Mouse (Mus musculus) liver, postnatal 0 days (tissue): ENCODE data around the gene Sdk1. TPM values are rescaled to one million over a fixed set of nuclear protein-coding genes. Genes with fewer than 3 reads are reported as not detected.

ENCODE experiments used
- ATAC-seq: fragments of 200-750 bp; cut with Nextera tagmentation; 2 replicates; pipeline ENCODE4 v1.8.0; 2017; ENCODE audit warnings: mild to moderate bottlenecking, moderate library complexity
- DNase-seq: peaks from one replicate; pipeline ENCODE4 v3.0.0-alpha.2; 2016
- H3K27ac ChIP-seq: fragments of 300-500 bp; sonication (generic); 2 replicates; pipeline ENCODE4 v1.5.1; 2014; ENCODE audit warnings: antibody characterized with exemption, moderate library complexity, mild to moderate bottlenecking, low read depth
- H3K27me3 ChIP-seq: fragments of 300-500 bp; sonication (generic); 2 replicates; pipeline ENCODE4 v1.6.1; 2014; ENCODE audit warnings: low read length, control low read depth, mixed read lengths; ENCODE audit not compliant: insufficient read depth
- H3K36me3 ChIP-seq: fragments of 300-500 bp; sonication (generic); replicated peaks from 2 replicates; pipeline ENCODE4 v1.6.1; 2014; ENCODE audit warnings: mild to moderate bottlenecking, control low read depth, low read length, moderate library complexity, mixed read lengths; ENCODE audit not compliant: insufficient read depth
- H3K4me1 ChIP-seq: fragments of 300-500 bp; sonication (generic); 2 replicates; pipeline ENCODE4 v1.6.1; 2014; ENCODE audit warnings: antibody characterized with exemption, mild to moderate bottlenecking, control low read depth; ENCODE audit not compliant: insufficient read depth
- H3K4me2 ChIP-seq: fragments of 300-500 bp; sonication (generic); 2 replicates; pipeline ENCODE4 v1.6.1; 2014; ENCODE audit warnings: low read depth, mild to moderate bottlenecking, low read length, moderate library complexity, mixed read lengths
- H3K4me3 ChIP-seq: fragments of 300-500 bp; sonication (generic); 2 replicates; pipeline ENCODE4 v1.5.1; 2014; ENCODE audit warnings: low read depth, low read length
- H3K9ac ChIP-seq: fragments of 300-500 bp; sonication (generic); replicated peaks from 2 replicates; pipeline ENCODE4 v1.6.1; 2014; ENCODE audit warnings: mild to moderate bottlenecking, moderate library complexity
- H3K9me3 ChIP-seq: fragments of 300-500 bp; sonication (generic); 2 replicates; pipeline ENCODE4 v1.6.1; 2016; ENCODE audit warnings: mild to moderate bottlenecking, control low read depth, low read length, mixed read lengths
- CTCF ChIP-seq: sonication (generic); IDR thresholded peaks from 2 replicates; pipeline ENCODE4 v1.5.1; 2016; ENCODE audit warnings: antibody characterized with exemption, low read depth
- EP300 ChIP-seq: IDR thresholded peaks from 2 replicates; pipeline ENCODE4 v1.6.1; 2016; ENCODE audit warnings: antibody characterized with exemption, low read depth, mild to moderate bottlenecking
- WGBS: fragments of 180-500 bp; shearing (Covaris S2); extraction: QIAGEN DNeasy Blood & Tissue Kit; methylation state at CpG from one replicate; pipeline ENCODE4 v1.1.7; 2014; ENCODE audit not compliant: insufficient replicate concordance; 5-methylcytosine and 5-hydroxymethylcytosine counted together
- polyA plus RNA-seq: library from polyadenylated mRNA; unstranded; fragments of >200 nt; fragmentation: Nextera tagmentation; extraction: Ambion mirVana; gene quantifications from 2 replicates; pipeline ENCODE4 v1.2.1, GENCODE M21; 2015

Gene Sdk1
- polyA plus RNA-seq, 1 experiment from 2014 or later, result 0.06 TPM

DNA sequence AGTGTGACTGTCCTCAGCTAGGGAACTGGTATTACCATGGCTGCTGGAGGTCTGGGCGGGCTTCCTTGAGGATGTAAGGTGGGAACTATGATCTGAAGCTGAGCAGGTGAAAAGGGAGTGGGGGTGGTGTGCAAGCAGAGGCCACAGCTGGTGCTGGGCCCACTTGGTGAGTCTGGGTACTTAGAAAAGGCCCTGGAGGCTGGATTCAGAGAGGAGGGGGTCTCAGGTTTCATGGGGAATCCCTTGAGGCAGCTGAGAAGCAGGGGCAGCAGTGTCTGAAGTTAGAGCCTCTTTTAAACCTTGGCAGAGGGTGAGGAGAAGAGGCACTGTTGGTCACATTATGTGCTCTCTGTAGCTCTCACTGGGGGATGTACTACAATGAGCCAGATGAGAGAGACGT, 163.4 kb downstream of the Sdk1 start:
- no peak overlapping the region for H3K27ac ChIP-seq
- WGBS, result 38% methylated on average over 2 of the region's 2 CpGs
- H3K4me2 ChIP-seq, result no peak overlapping the region
- no peaks in the 10 kb centered on the region for H3K27me3 ChIP-seq
- TF ChIP-seq CTCF (no peak), EP300 (no peak)
- no peaks in the 10 kb centered on the region for H3K9me3 ChIP-seq
- ATAC-seq (no peak), DNase-seq (no peak)
- H3K9ac ChIP-seq, result no peak overlapping the region
- H3K4me3 ChIP-seq, result no peak overlapping the region
- H3K4me1 ChIP-seq, result no peaks in the 10 kb centered on the region
- H3K36me3 ChIP-seq, result no peaks in the 10 kb centered on the region

DNA sequence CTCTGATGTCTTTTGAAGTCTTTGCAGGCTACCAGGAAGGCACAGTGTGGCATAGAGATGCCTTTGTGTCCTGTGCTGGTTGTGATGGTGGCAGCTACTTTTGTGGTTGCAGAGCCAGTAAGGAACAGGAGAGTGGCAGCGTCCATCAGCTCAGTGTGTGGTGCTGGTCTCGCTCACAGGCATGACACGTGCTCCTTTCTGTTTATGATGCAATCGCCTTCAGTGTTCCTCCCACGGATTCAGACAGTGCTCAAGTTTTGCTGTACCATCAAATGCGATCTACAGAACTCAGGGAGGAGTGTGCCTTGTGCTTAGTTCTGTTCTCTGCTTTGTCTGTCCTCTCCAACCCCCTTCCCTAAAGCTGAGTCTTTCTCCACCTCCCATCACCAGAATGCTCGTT, 165.6 kb downstream of the Sdk1 start:
- WGBS, result 57% methylated on average over 7 of the region's 7 CpGs

DNA sequence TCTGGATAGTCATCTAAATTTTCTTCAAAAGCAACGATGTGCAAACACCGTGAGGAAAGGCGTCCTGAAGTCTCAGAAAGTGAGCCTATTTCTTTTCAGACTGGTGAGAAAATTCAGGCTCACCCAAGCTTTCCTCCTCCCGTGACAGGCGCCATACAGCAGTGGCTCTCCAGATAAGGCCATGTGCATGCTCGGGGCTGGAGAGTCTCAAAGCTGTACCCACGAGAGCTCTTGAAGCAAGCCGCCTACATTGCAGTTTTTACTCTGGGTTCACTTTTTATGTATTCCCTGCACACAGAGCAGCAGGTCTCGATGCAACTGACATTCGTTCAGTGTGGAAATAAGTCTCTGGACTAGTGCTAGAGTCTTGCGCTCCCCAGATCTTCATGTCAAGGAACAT, 171.7 kb downstream of the Sdk1 start:
- Histone ChIP-seq H3K36me3 (no peaks in the 10 kb centered on the region), H3K9ac (no peak overlapping the region), H3K4me1 (no peaks in the 10 kb centered on the region), H3K4me3 (no peak overlapping the region), H3K27ac (no peak overlapping the region), H3K9me3 (no peaks in the 10 kb centered on the region), H3K4me2 (no peak overlapping the region), H3K27me3 (no peaks in the 10 kb centered on the region)
- DNase-seq, result no peak
- 73% methylated on average over 11 of the region's 11 CpGs for WGBS
- no peak for ATAC-seq
- TF ChIP-seq CTCF (no peak), EP300 (no peak)

More for the DNA sequence above, 165.6 kb downstream of the Sdk1 start:
- Histone ChIP-seq H3K27me3 (no peaks in the 10 kb centered on the region), H3K4me1 (no peaks in the 10 kb centered on the region), H3K4me2 (no peak overlapping the region), H3K36me3 (no peaks in the 10 kb centered on the region), H3K9ac (no peak overlapping the region), H3K9me3 (no peaks in the 10 kb centered on the region), H3K4me3 (no peak overlapping the region), H3K27ac (no peak overlapping the region)
- ATAC-seq, result no peak
- no peak for DNase-seq
- TF ChIP-seq CTCF, result no peak
- TF ChIP-seq EP300, result no peak

DNA sequence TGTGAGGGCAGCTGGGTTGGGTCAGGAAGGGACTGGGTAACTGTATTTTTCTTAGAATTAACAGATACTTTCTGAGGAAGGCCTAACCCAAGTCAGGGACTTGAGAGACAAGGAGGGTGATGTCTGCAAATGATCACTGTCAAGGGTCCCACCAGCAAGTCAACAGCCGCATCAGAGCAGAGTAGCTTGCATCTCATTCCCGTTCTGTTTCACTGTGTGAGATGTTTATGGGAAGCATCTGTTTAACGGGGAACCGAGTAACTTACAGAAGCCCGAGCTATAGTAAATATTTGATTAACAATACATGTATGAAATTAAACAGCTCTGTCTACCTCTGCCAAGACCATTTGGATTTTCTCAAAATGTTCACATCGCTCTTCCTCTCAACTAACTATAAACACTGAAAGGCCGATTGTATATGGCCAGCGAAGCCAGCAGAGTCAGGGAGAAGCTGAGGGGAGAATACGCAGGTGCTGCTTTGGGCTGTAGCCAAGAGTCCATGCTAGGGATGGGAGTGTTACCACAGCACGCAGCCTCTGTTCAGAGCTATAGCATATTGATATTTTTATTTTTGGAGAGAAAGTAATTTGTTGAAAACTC, 174.5 kb downstream of the Sdk1 start:
- Histone ChIP-seq H3K4me1 (no peaks in the 10 kb centered on the region), H3K4me3 (no peak overlapping the region), H3K27me3 (no peaks in the 10 kb centered on the region), H3K27ac (no peak overlapping the region), H3K9me3 (no peaks in the 10 kb centered on the region), H3K36me3 (no peaks in the 10 kb centered on the region), H3K4me2 (no peak overlapping the region), H3K9ac (no peak overlapping the region)
- WGBS, result 57% methylated on average over 10 of the region's 10 CpGs
- TF ChIP-seq CTCF (no peak), EP300 (no peak)
- ATAC-seq (no peak), DNase-seq (no peak)

DNA sequence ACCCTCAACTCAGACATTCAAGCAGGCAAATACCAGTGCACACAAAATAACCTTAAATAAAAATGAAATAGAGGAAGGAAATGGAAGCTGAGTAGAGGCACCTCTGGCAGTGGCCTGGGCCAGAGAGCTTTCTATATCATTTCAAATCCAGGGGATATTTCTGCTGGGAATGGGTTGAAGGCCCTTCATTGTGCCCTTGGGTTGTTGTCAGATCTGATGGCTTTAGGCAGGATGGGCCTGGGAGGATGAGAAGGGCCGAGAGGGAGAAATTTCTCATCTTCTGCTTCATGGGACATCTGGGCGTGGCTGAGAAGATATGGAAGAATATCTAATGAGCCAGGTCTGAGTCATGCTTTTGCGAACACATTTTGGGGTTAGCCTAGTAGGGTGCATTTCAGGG, 186.8 kb downstream of the Sdk1 start:
- no peak for TF ChIP-seq CTCF
- no peak for TF ChIP-seq EP300
- no peaks in the 10 kb centered on the region for H3K36me3 ChIP-seq
- H3K27me3 ChIP-seq, result no peaks in the 10 kb centered on the region
- no peaks in the 10 kb centered on the region for H3K9me3 ChIP-seq
- WGBS, result 68% methylated on average over 3 of the region's 3 CpGs
- no peak overlapping the region for H3K4me2 ChIP-seq
- H3K27ac ChIP-seq, result no peak overlapping the region
- ATAC-seq (no peak), DNase-seq (no peak)
- H3K4me3 ChIP-seq, result no peak overlapping the region
- H3K4me1 ChIP-seq, result peaks cover 5% of the 10 kb centered on the region; the same call in 1 of the 2 replicates
- H3K9ac ChIP-seq, result no peak overlapping the region

DNA sequence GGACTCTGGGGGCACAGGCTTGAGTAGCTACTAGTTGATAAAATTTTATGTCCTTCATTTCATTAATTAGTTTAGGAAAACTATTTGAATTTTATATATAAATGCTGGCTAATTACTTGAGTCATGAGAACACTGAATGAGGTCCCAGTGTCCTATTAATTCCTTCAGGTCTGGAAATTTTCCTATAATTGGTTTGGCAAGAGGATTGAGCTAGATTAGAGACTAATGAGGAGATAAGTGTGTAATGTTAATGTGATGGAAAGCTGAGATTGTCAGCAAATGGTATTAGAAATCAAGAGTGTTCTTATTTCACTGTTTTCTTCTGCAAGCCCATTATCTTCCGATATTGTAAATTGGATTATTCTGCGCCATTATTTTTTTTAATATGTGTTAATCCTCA, 192.0 kb downstream of the Sdk1 start:
- no peak overlapping the region for H3K27ac ChIP-seq

More for the DNA sequence above, 192.0 kb downstream of the Sdk1 start:
- Histone ChIP-seq H3K36me3 (no peaks in the 10 kb centered on the region), H3K4me3 (no peak overlapping the region), H3K4me2 (no peak overlapping the region), H3K4me1 (peaks cover 5% of the 10 kb centered on the region; the same call in 1 of the 2 replicates), H3K27me3 (no peaks in the 10 kb centered on the region), H3K9me3 (no peaks in the 10 kb centered on the region), H3K9ac (no peak overlapping the region)
- TF ChIP-seq EP300 (no peak), CTCF (no peak)
- 88% methylated on average over 2 of the region's 2 CpGs for WGBS
- no peak for DNase-seq
- no peak for ATAC-seq
